Mouse (Mus musculus) small intestine, adult 10 weeks (tissue): ENCODE measurements around the gene B3gnt2. TPM values are rescaled to one million over a fixed set of nuclear protein-coding genes. Genes with fewer than 3 reads are reported as not detected.

ENCODE experiments used
- polyA plus RNA-seq: library from polyadenylated mRNA; stranded (reverse); fragments of 350-450 nt; fragmentation: Illumina TruSeq; extraction: RNeasy Lipid Tissue Mini Kit (QIAGEN cat#74804); gene quantifications from one replicate; pipeline ENCODE4 v1.2.3, GENCODE M21; 2014; ENCODE audit warnings: low replicate concordance

The B3gnt2 gene
- 0.71 TPM for polyA plus RNA-seq

GRCm38 (mm10) chr11:22860335-22861227, at the start of gene B3gnt2:
Gene B3gnt2 (minus strand): TSS chr11:22860961.

Other genes starting within 250 kb of the B3gnt2 start
- 15.1 TPM for gene Zrsr1, start 111.0 kb upstream of the B3gnt2 start, polyA plus RNA-seq
- gene Gm28048, start 121.1 kb upstream of the B3gnt2 start, polyA plus RNA-seq = 63.4 TPM
- gene Commd1, start 121.4 kb upstream of the B3gnt2 start, polyA plus RNA-seq = 51.3 TPM
- 253 TPM for gene Cct4, start 129.6 kb upstream of the B3gnt2 start, polyA plus RNA-seq
- 2.3 TPM for gene Fam161a, start 146.6 kb upstream of the B3gnt2 start, polyA plus RNA-seq